Mouse (Mus musculus) kidney, postnatal 0 days (tissue): Measurements from ENCODE around the gene Dclk1. TPM values are rescaled to one million over a fixed set of nuclear protein-coding genes. Genes with fewer than 3 reads are reported as not detected.

ENCODE experiments used
- ATAC-seq: fragments of 200-750 bp; cut with Nextera tagmentation; replicated peaks from 2 replicates; pipeline ENCODE4 v1.8.0; 2017; ENCODE audit warnings: low read depth, moderate number of reproducible peaks, moderate TSS enrichment, moderate library complexity; ENCODE audit not compliant: low FRiP score
- DNase-seq: peaks from one replicate; pipeline ENCODE4 v3.0.0-alpha.2; 2016; ENCODE audit warnings: low spot score
- H3K27ac ChIP-seq: fragments of 300-500 bp; sonication (generic); 2 replicates; pipeline ENCODE4 v1.5.1; 2014; ENCODE audit warnings: mild to moderate bottlenecking
- H3K27me3 ChIP-seq: fragments of 300-500 bp; sonication (generic); 2 replicates; pipeline ENCODE4 v1.6.1; 2014; ENCODE audit warnings: low read length, mixed read lengths; ENCODE audit not compliant: insufficient read depth
- H3K36me3 ChIP-seq: fragments of 300-500 bp; sonication (generic); 2 replicates; pipeline ENCODE4 v1.6.1; 2014; ENCODE audit warnings: low read length, mixed read lengths; ENCODE audit not compliant: insufficient read depth
- H3K4me1 ChIP-seq: fragments of 300-500 bp; sonication (generic); replicated peaks from 2 replicates; pipeline ENCODE4 v1.6.1; 2014; ENCODE audit warnings: antibody characterized with exemption, low read length, mixed read lengths; ENCODE audit not compliant: insufficient read depth
- H3K4me2 ChIP-seq: fragments of 300-500 bp; sonication (generic); 2 replicates; pipeline ENCODE4 v1.6.1; 2014; ENCODE audit warnings: mild to moderate bottlenecking, low read length, moderate library complexity, mixed read lengths
- H3K4me3 ChIP-seq: fragments of 300-500 bp; sonication (generic); replicated peaks from 2 replicates; pipeline ENCODE4 v1.5.1; 2014; ENCODE audit warnings: low read depth, low read length
- H3K9ac ChIP-seq: fragments of 300-500 bp; sonication (generic); 2 replicates; pipeline ENCODE4 v1.6.1; 2014; ENCODE audit warnings: low read depth, low read length
- H3K9me3 ChIP-seq: fragments of 300-500 bp; sonication (generic); replicated peaks from 2 replicates; pipeline ENCODE4 v1.6.1; 2016; ENCODE audit warnings: low read length, inconsistent platforms, mixed read lengths
- CTCF ChIP-seq: IDR thresholded peaks from 2 replicates; pipeline ENCODE4 v1.5.1; 2016; ENCODE audit warnings: antibody characterized with exemption, low read depth, mild to moderate bottlenecking, moderate library complexity
- WGBS: fragments of 180-500 bp; shearing (Covaris S2); extraction: QIAGEN DNeasy Blood & Tissue Kit; methylation state at CpG from one replicate; pipeline ENCODE4 v1.1.7; 2014; 5-methylcytosine and 5-hydroxymethylcytosine counted together
- polyA plus RNA-seq: library from polyadenylated mRNA; unstranded; fragments of >200 nt; fragmentation: Nextera tagmentation; extraction: Ambion mirVana; gene quantifications from 2 replicates; pipeline ENCODE4 v1.2.1, GENCODE M21; 2015

Dclk1 gene
- polyA plus RNA-seq, 1 experiment from 2014 or later: 18.3 TPM

- Histone ChIP-seq H3K4me3 (no peak overlapping the region), H3K27me3 (no peaks in the 10 kb centered on the region), H3K4me2 (no peak overlapping the region), H3K9me3 (no peaks in the 10 kb centered on the region), H3K4me1 (no peaks in the 10 kb centered on the region), H3K9ac (no peak overlapping the region), H3K36me3 (no peaks in the 10 kb centered on the region), H3K27ac (no peak overlapping the region)
- ATAC-seq (no peak), DNase-seq (no peak)
- TF ChIP-seq CTCF: no peak
- WGBS: 62% methylated on average over 7 of the region's 7 CpGs
These were observed 307.2 kb downstream of the Dclk1 start for GRCm38 (mm10) chr3:55549376-55549775.

DNA sequence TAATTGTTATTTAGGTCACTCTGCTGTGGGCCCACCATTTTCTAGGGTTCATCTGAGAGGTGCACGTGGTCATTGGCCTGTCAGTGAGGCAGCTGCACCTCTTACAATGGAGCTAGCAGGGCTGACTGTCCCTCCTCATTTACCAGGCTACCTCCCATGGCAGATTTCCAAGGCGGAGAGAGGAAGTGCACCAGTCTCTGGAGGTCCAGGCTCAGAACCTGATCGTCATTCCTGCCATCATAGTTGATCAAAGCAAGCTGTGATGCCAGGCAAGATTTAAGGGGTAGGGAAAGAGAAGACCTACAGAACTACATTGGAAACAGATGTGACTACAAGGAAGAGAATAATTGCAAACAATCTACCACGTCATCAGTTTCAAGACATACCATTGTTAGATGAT lies 308.8 kb downstream of the Dclk1 start:
- no peak for TF ChIP-seq CTCF
- no peaks in the 10 kb centered on the region for H3K9me3 ChIP-seq
- H3K27me3 ChIP-seq: no peaks in the 10 kb centered on the region
- no peaks in the 10 kb centered on the region for H3K36me3 ChIP-seq
- no peak overlapping the region for H3K4me2 ChIP-seq
- no peak for DNase-seq
- H3K27ac ChIP-seq: no peak overlapping the region
- no peak overlapping the region for H3K4me3 ChIP-seq
- no peak overlapping the region for H3K9ac ChIP-seq
- no peak for ATAC-seq
- WGBS: 40% methylated on average over 4 of the region's 4 CpGs
- no peaks in the 10 kb centered on the region for H3K4me1 ChIP-seq

GRCm38 (mm10) chr3:55551912-55552311 lies 309.7 kb downstream of the Dclk1 start:
- no peak overlapping the region for H3K27ac ChIP-seq
- H3K9ac ChIP-seq: no peak overlapping the region
- TF ChIP-seq CTCF: no peak
- no peak overlapping the region for H3K4me3 ChIP-seq
- no peaks in the 10 kb centered on the region for H3K27me3 ChIP-seq
- WGBS: 83% methylated on average over 4 of the region's 4 CpGs
- no peaks in the 10 kb centered on the region for H3K4me1 ChIP-seq
- no peak for DNase-seq
- ATAC-seq: no peak
- H3K4me2 ChIP-seq: no peak overlapping the region
- no peaks in the 10 kb centered on the region for H3K9me3 ChIP-seq
- no peaks in the 10 kb centered on the region for H3K36me3 ChIP-seq

DNA sequence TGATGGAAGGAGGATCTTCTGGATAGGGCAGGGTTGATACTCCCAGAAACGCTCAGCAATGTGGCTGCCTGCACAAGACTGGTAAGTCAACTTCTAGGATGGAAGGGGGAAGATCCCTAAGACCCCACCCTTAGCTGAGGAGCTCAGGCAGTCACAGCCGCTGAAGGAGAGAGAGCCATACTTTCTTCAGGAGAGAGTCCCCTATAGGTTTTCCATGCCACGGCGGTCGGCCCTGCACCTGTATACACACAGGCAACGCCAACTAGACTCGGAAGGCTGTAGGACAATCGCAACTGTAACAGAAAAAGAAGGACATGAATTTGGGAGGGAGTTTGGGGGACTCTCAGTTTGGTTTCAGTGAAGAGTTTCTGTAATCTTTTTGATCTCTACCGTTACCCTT lies 310.9 kb downstream of the Dclk1 start:
- Histone ChIP-seq H3K36me3 (no peaks in the 10 kb centered on the region), H3K4me3 (no peak overlapping the region), H3K9ac (no peak overlapping the region), H3K4me1 (no peaks in the 10 kb centered on the region), H3K27me3 (no peaks in the 10 kb centered on the region), H3K4me2 (no peak overlapping the region), H3K27ac (no peak overlapping the region), H3K9me3 (no peaks in the 10 kb centered on the region)
- no peak for ATAC-seq
- 94% methylated on average over 9 of the region's 9 CpGs for WGBS
- no peak for DNase-seq
- TF ChIP-seq CTCF: no peak

- H3K27me3 ChIP-seq: no peaks in the 10 kb centered on the region
- no peak overlapping the region for H3K4me2 ChIP-seq
- no peak for TF ChIP-seq CTCF
- DNase-seq (no peak), ATAC-seq (no peak)
- no peak overlapping the region for H3K4me3 ChIP-seq
- H3K4me1 ChIP-seq: no peaks in the 10 kb centered on the region
- no peaks in the 10 kb centered on the region for H3K36me3 ChIP-seq
- no peaks in the 10 kb centered on the region for H3K9me3 ChIP-seq
- no peak overlapping the region for H3K9ac ChIP-seq
- no peak overlapping the region for H3K27ac ChIP-seq
- WGBS: 75% methylated on average over 6 of the region's 6 CpGs
These were observed 313.7 kb downstream of the Dclk1 start for GRCm38 (mm10) chr3:55555848-55556247.

GRCm38 (mm10) chr3:55558570-55558969 lies 316.4 kb downstream of the Dclk1 start:
- Histone ChIP-seq H3K4me3 (no peak overlapping the region), H3K4me2 (no peak overlapping the region), H3K9me3 (no peaks in the 10 kb centered on the region), H3K9ac (no peak overlapping the region), H3K27ac (no peak overlapping the region), H3K4me1 (no peaks in the 10 kb centered on the region), H3K36me3 (no peaks in the 10 kb centered on the region), H3K27me3 (no peaks in the 10 kb centered on the region)
- ATAC-seq: 0 out of 2 replicates have a peak, but pooled peaks have one; percentile 33
- TF ChIP-seq CTCF: no peak
- DNase-seq: peak; percentile 56
- WGBS: 31% methylated on average over 1 of the region's 1 CpGs

DNA sequence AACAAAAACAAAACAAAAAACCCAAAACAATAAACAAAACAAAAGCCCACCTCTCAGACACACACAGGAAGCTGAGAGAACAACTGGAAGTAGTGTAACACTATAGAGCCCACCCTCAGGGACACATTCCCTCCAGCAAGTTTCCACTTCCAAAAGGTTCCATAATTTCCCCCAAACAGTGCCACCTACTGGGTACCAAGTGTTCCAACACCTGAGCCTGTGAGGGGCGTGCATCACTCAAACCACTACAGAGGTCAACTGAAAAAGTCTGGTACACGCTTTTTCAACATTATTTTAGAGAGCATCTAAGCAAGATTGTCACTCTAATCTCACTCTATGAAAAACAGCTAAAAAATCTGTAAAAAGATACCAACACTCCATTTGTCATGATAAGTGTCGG lies 325.3 kb downstream of the Dclk1 start:
- no peaks in the 10 kb centered on the region for H3K36me3 ChIP-seq
- WGBS: 92% methylated on average over 3 of the region's 3 CpGs
- no peak overlapping the region for H3K4me2 ChIP-seq
- H3K4me1 ChIP-seq: no peaks in the 10 kb centered on the region
- no peaks in the 10 kb centered on the region for H3K27me3 ChIP-seq
- H3K9ac ChIP-seq: no peak overlapping the region
- H3K27ac ChIP-seq: no peak overlapping the region
- H3K4me3 ChIP-seq: no peak overlapping the region
- no peak for DNase-seq
- no peaks in the 10 kb centered on the region for H3K9me3 ChIP-seq
- no peak for ATAC-seq
- peak; percentile 33; the same call in 1 of the 2 replicates for TF ChIP-seq CTCF
